Mouse (Mus musculus): ENCODE measurements around the gene Gm20388. TPM values are rescaled to one million over a fixed set of nuclear protein-coding genes. Genes with fewer than 3 reads are reported as not detected.

Gene Gm20388
- polyA plus RNA-seq, 1 experiment from 2014 or later = not detected

DNA sequence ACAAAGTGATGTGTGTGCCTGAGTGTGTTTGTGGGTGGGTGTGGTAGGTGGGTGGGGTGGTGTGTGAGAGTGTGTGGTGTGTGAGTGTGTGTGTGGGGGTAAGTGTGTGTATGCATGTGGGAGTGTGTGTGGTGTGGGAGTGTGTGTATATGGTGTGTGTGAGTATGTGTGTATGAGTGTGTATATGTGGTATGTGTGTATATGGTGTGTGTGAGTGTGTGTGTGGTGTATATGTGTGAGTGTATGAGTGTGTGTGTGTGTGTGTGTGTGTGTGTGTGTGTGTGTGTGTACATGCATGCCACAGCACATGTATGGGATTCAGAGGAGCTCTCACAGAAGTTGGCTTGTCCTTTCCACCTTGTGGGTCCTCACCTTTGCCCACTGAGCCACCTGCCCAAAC, 1936.2 kb downstream of the Gm20388 start:
- H3K27ac ChIP-seq (replicated peaks in 1 of 2; ENCODE audit: control insufficient read depth in 1 of 2, insufficient read depth in 1 of 2, low read depth in 2 of 2, low read length in 2 of 2) = no peak overlapping the region
- H3K4me1 ChIP-seq (ENCODE audit: control insufficient read depth in 2 of 2, insufficient read depth in 2 of 2, low read length in 2 of 2) = peaks cover 0 to 7% of the 10 kb centered on the region in 2 experiments; a peak in 2 of 4 replicates
- no peak overlapping the region for H3K4me3 ChIP-seq (ENCODE audit: control insufficient read depth in 1 of 2, insufficient read depth in 1 of 2, low read depth in 1 of 2, low read length in 2 of 2)
- H3K36me3 ChIP-seq (ENCODE audit: control insufficient read depth, insufficient read depth, low read length) = peaks cover 2% of the 10 kb centered on the region; the same call in 1 of the 2 replicates
- H3K4me2 ChIP-seq (ENCODE audit: low read length) = no peak overlapping the region
- H3K9ac ChIP-seq (ENCODE audit: low read length) = no peak overlapping the region
- H3K9me3 ChIP-seq (ENCODE audit: control insufficient read depth, low read length) = no peaks in the 10 kb centered on the region
- no peak for ATAC-seq (ENCODE audit: insufficient number of reproducible peaks, insufficient read depth, low FRiP score, low read depth)
- H3K27me3 ChIP-seq (ENCODE audit: control insufficient read depth, insufficient read depth, low read length) = 0 out of 2 replicates have a peak, but pooled peaks cover 7% of the 10 kb centered on the region

DNA sequence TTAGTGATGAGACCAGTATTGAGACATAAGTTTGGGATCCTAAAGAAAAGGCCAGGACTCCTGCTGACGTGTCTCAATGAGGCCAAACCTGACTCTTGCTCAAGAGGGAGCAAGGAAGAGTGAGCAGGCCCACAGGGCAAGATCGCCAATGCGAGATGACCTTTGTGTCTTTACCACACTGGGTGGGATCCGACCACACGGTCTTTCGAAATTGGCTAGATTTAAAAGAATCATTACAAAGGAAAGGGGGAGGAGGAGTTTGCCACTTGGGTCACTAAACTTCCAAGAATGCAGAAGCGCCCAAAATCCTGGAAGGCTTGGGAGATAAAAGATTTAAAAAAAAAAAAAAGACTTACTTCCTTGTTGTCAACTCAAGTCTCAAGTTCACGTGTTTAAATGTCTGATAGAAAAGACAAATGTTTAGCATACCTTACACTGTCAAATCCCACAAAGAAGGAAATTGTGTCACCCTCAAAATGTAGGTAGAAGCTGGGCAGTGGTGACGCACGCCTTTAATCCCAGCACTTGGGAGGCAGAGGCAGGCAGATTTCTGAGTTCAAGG, 1936.7 kb downstream of the Gm20388 start:
- H3K27ac ChIP-seq (replicated peaks in 1 of 2; ENCODE audit: control insufficient read depth in 1 of 2, insufficient read depth in 1 of 2, low read depth in 2 of 2, low read length in 2 of 2) = no peak overlapping the region
- no peak overlapping the region for H3K4me2 ChIP-seq (ENCODE audit: low read length)
- no peaks in the 10 kb centered on the region for H3K36me3 ChIP-seq (ENCODE audit: control insufficient read depth, insufficient read depth, low read length)
- H3K4me1 ChIP-seq (ENCODE audit: control insufficient read depth in 2 of 2, insufficient read depth in 2 of 2, low read length in 2 of 2) = peaks cover 0 to 11% of the 10 kb centered on the region in 2 experiments; a peak in 3 of 4 replicates
- 0 out of 2 replicates have a peak, but pooled peaks cover 11% of the 10 kb centered on the region for H3K27me3 ChIP-seq (ENCODE audit: control insufficient read depth, insufficient read depth, low read length)
- no peak overlapping the region for H3K4me3 ChIP-seq (ENCODE audit: control insufficient read depth in 1 of 2, insufficient read depth in 1 of 2, low read depth in 1 of 2, low read length in 2 of 2)
- no peak for ATAC-seq (ENCODE audit: insufficient number of reproducible peaks, insufficient read depth, low FRiP score, low read depth)
- no peak overlapping the region for H3K9ac ChIP-seq (ENCODE audit: low read length)
- 70% methylated on average over 10 of the region's 10 CpGs for WGBS
- H3K9me3 ChIP-seq (ENCODE audit: control insufficient read depth, low read length) = no peaks in the 10 kb centered on the region

DNA sequence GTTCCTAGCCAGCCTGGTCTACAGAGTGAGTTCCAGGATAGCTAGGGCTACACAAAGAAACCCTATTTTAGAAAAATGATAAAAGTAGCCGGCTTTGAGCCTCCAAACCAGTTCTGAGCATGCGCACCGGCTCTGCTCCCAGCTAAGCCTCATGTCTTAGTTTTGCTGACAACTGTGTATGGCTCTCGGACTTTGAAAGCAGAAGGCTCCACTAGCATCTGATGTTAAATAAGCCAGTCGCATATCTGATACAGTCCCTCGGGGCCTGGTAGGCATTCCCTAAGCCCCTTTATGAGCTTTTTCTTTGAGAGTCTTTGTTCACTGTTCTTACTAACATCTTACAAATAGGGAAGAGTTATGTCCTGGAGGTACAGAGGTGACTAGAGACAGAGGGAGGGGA, 1937.3 kb downstream of the Gm20388 start:
- Histone ChIP-seq H3K4me2 (ENCODE audit: low read length) (no peak overlapping the region), H3K4me1 (ENCODE audit: control insufficient read depth in 2 of 2, insufficient read depth in 2 of 2, low read length in 2 of 2) (peaks cover 3 to 15% of the 10 kb centered on the region in 2 experiments), H3K36me3 (ENCODE audit: control insufficient read depth, insufficient read depth, low read length) (no peaks in the 10 kb centered on the region), H3K27ac (replicated peaks in 1 of 2; ENCODE audit: control insufficient read depth in 1 of 2, insufficient read depth in 1 of 2, low read depth in 2 of 2, low read length in 2 of 2) (no peak overlapping the region), H3K9me3 (ENCODE audit: control insufficient read depth, low read length) (no peaks in the 10 kb centered on the region), H3K4me3 (ENCODE audit: control insufficient read depth in 1 of 2, insufficient read depth in 1 of 2, low read depth in 1 of 2, low read length in 2 of 2) (no peak overlapping the region), H3K9ac (ENCODE audit: low read length) (no peak overlapping the region), H3K27me3 (ENCODE audit: control insufficient read depth, insufficient read depth, low read length) (0 out of 2 replicates have a peak, but pooled peaks cover 11% of the 10 kb centered on the region)
- ATAC-seq (ENCODE audit: insufficient number of reproducible peaks, insufficient read depth, low FRiP score, low read depth) = no peak
- WGBS = 73% methylated on average over 6 of the region's 6 CpGs

DNA sequence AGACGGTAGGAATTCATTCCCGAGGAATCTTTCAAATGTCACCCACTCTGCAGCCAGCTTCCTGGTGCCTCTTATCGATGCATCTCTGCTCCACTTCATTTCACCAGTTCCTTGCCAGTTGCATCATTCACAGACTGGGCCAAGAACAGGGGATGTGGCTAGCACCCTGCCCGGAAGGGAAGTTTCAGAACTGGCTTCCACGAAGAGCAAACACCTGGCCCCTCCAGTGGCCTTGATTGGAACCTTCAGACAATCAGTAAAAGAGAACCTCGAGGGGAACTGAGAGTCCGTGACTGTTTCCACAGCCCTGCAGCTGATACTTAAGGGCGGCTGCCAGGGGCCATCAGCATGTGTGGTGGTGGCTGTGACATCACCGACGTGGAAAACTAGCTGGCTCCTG, 1937.9 kb downstream of the Gm20388 start:
- ATAC-seq (ENCODE audit: insufficient number of reproducible peaks, insufficient read depth, low FRiP score, low read depth) = no peak
- Histone ChIP-seq H3K9ac (ENCODE audit: low read length) (no peak overlapping the region), H3K4me1 (ENCODE audit: control insufficient read depth in 2 of 2, insufficient read depth in 2 of 2, low read length in 2 of 2) (peaks cover 6 to 18% of the 10 kb centered on the region in 2 experiments), H3K4me3 (ENCODE audit: control insufficient read depth in 1 of 2, insufficient read depth in 1 of 2, low read depth in 1 of 2, low read length in 2 of 2) (no peak overlapping the region), H3K27ac (replicated peaks in 1 of 2; ENCODE audit: control insufficient read depth in 1 of 2, insufficient read depth in 1 of 2, low read depth in 2 of 2, low read length in 2 of 2) (no peak overlapping the region), H3K36me3 (ENCODE audit: control insufficient read depth, insufficient read depth, low read length) (no peaks in the 10 kb centered on the region), H3K27me3 (ENCODE audit: control insufficient read depth, insufficient read depth, low read length) (0 out of 2 replicates have a peak, but pooled peaks cover 11% of the 10 kb centered on the region), H3K4me2 (ENCODE audit: low read length) (no peak overlapping the region), H3K9me3 (ENCODE audit: control insufficient read depth, low read length) (no peaks in the 10 kb centered on the region)
- 52% methylated on average over 10 of the region's 10 CpGs for WGBS

DNA sequence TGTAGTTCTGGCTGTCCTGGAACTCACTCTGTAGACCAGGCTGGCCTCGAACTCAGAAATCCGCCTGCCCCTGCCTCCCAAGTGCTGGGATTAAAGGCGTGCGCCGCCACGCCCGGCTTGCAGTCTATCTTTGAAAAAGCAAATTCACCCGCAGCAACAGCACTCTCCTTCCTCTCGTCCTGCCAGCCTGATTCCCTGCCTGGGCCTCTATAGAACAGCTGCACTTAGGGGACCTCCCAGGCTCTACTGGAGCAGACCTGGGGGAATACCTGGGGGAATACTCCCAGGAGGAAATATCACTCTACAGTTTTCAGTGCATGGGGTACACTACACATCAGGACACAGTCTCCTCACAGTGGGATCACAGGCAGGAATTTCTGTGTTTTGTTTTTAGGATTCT, 1938.7 kb downstream of the Gm20388 start:
- peaks cover 7 to 18% of the 10 kb centered on the region in 2 experiments for H3K4me1 ChIP-seq (ENCODE audit: control insufficient read depth in 2 of 2, insufficient read depth in 2 of 2, low read length in 2 of 2)
- no peak for ATAC-seq (ENCODE audit: insufficient number of reproducible peaks, insufficient read depth, low FRiP score, low read depth)
- no peak overlapping the region for H3K9ac ChIP-seq (ENCODE audit: low read length)
- no peak overlapping the region for H3K27ac ChIP-seq (replicated peaks in 1 of 2; ENCODE audit: control insufficient read depth in 1 of 2, insufficient read depth in 1 of 2, low read depth in 2 of 2, low read length in 2 of 2)
- H3K4me3 ChIP-seq (ENCODE audit: control insufficient read depth in 1 of 2, insufficient read depth in 1 of 2, low read depth in 1 of 2, low read length in 2 of 2) = no peak overlapping the region
- 62% methylated on average over 9 of the region's 9 CpGs for WGBS
- H3K27me3 ChIP-seq (ENCODE audit: control insufficient read depth, insufficient read depth, low read length) = 0 out of 2 replicates have a peak, but pooled peaks cover 11% of the 10 kb centered on the region
- no peaks in the 10 kb centered on the region for H3K9me3 ChIP-seq (ENCODE audit: control insufficient read depth, low read length)
- no peak overlapping the region for H3K4me2 ChIP-seq (ENCODE audit: low read length)
- no peaks in the 10 kb centered on the region for H3K36me3 ChIP-seq (ENCODE audit: control insufficient read depth, insufficient read depth, low read length)

DNA sequence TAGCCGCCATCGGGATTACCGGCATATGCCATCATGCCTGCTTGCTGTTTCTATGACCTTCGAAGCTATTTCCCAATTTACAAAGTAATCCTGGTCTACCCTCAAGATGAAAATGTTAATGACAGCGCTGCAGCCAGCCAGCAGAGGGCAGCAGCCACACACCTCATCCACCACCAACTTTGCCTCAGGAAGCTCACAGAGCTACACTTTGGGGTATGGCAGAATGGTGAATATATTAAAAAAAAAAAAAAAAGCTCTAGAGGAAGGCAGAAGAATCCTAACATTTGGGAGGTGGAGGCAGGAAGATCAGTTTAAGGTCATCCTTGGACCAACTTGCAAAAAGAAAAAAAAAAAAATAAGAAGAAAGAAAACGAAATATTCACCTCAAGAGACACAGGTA, 1939.4 kb downstream of the Gm20388 start:
- no peak for ATAC-seq (ENCODE audit: insufficient number of reproducible peaks, insufficient read depth, low FRiP score, low read depth)
- Histone ChIP-seq H3K36me3 (ENCODE audit: control insufficient read depth, insufficient read depth, low read length) (no peaks in the 10 kb centered on the region), H3K9ac (ENCODE audit: low read length) (no peak overlapping the region), H3K4me1 (ENCODE audit: control insufficient read depth in 2 of 2, insufficient read depth in 2 of 2, low read length in 2 of 2) (peaks cover 7 to 18% of the 10 kb centered on the region in 2 experiments), H3K9me3 (ENCODE audit: control insufficient read depth, low read length) (no peaks in the 10 kb centered on the region), H3K27ac (replicated peaks in 1 of 2; ENCODE audit: control insufficient read depth in 1 of 2, insufficient read depth in 1 of 2, low read depth in 2 of 2, low read length in 2 of 2) (no peak overlapping the region), H3K4me3 (ENCODE audit: control insufficient read depth in 1 of 2, insufficient read depth in 1 of 2, low read depth in 1 of 2, low read length in 2 of 2) (no peak overlapping the region), H3K27me3 (ENCODE audit: control insufficient read depth, insufficient read depth, low read length) (0 out of 2 replicates have a peak, but pooled peaks cover 11% of the 10 kb centered on the region), H3K4me2 (ENCODE audit: low read length) (no peak overlapping the region)
- 16% methylated on average over 6 of the region's 6 CpGs for WGBS

DNA sequence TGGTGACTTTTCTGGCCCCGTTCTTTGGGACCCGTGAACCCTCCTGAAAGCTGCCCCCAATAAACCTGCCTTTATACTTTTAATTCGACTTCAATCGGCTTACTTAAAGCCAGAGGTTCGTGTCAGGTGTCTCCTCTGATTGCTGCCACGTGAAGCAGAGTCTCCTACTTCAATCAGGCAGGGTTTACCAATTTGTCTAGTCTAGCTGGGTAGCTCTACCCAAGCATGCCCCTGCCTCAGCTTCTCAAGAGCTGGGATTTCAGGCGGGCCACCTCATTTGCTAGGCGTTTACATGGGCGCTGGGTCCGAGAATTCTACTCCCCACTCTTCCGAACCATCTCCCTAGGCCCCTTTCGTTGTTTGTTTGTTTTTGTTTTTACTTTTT, 1939.8 kb downstream of the Gm20388 start:
- Histone ChIP-seq H3K4me2 (ENCODE audit: low read length) (peak overlapping the region; percentile 57), H3K36me3 (ENCODE audit: control insufficient read depth, insufficient read depth, low read length) (no peaks in the 10 kb centered on the region), H3K4me1 (ENCODE audit: control insufficient read depth in 2 of 2, insufficient read depth in 2 of 2, low read length in 2 of 2) (peaks cover 7 to 18% of the 10 kb centered on the region in 2 experiments), H3K27me3 (ENCODE audit: control insufficient read depth, insufficient read depth, low read length) (0 out of 2 replicates have a peak, but pooled peaks cover 11% of the 10 kb centered on the region), H3K9ac (ENCODE audit: low read length) (0 out of 2 replicates have a peak overlapping the region, but pooled peaks have one; percentile 55), H3K9me3 (ENCODE audit: control insufficient read depth, low read length) (no peaks in the 10 kb centered on the region), H3K27ac (replicated peaks in 1 of 2; ENCODE audit: control insufficient read depth in 1 of 2, insufficient read depth in 1 of 2, low read depth in 2 of 2, low read length in 2 of 2) (no peak overlapping the region), H3K4me3 (ENCODE audit: control insufficient read depth in 1 of 2, insufficient read depth in 1 of 2, low read depth in 1 of 2, low read length in 2 of 2) (peak overlapping the region in 1 of 2 experiments; percentile 17; a peak in 1 of 4 replicates)
- ATAC-seq (ENCODE audit: insufficient number of reproducible peaks, insufficient read depth, low FRiP score, low read depth) = no peak
- 43% methylated on average over 12 of the region's 12 CpGs for WGBS

Measured in heart, embryonic 14.5 days (tissue).